In the genomic region with DNA sequence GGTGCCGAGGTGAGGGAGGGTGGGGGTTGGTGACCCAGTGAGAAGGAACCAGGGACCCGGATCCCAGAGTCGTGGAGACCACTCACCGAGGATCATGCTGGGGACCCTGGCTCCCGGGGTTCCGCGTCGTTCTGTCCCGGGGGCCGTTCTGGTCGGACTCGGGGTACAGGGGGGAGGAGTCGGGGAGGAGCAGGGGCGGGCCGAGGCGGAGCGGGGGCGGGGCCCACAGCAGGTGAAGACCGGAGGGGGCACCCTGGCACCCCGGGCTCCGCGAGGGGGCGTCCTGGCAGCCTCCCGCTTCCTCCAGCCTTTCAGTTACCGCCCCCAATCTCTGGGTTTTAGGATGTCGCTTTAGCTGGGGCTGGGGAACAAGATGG, we compare ENCODE assay signal across 8 mouse cellular contexts. TPM values are rescaled to one million over a fixed set of nuclear protein-coding genes. Genes with fewer than 3 reads are reported as not detected.
A peak's percentile ranks its signal among the peaks of the same experiment; 100 is the strongest.
DNase-seq lines count a peak whose midpoint lies in the region; ATAC-seq lines count a peak whose summit lies in the region.

A gene (minus strand): TSS at position 133 of the 377 bp plus-strand sequence.

- H3K4me3 ChIP-seq in forebrain, embryonic 16.5 days (replicated peaks; ENCODE audit: low read length): peak within 1 kb of the TSS; percentile 52
- H3K4me3 ChIP-seq in hindbrain, embryonic 14.5 days (replicated peaks; ENCODE audit: low read length): peak within 1 kb of the TSS; percentile 61
- H3K4me3 ChIP-seq in midbrain, embryonic 11.5 days (ENCODE audit: low read depth, low read length): peak within 1 kb of the TSS; percentile 53

- peak; percentile 44 for DNase-seq in embryo, embryonic 10.5 days (ENCODE audit: low spot score)
- no peak for DNase-seq in embryo, embryonic 10 days (ENCODE audit: low spot score)
- DNase-seq in adrenal gland, adult 18-20 months (ENCODE audit: low spot score in 2 of 2): peak; percentile 53 to 60
- DNase-seq in hindbrain, embryonic 14.5 days (ENCODE audit: low spot score): peak; percentile 32
- DNase-seq in left cerebral cortex, postnatal 10 days (ENCODE audit: extremely low spot score in 1 of 2, low spot score in 2 of 2): peak in 1 of 2 experiments; percentile 85
- no peak for DNase-seq in midbrain, embryonic 11.5 days (ENCODE audit: low spot score, missing footprints)
- peak; percentile 64 to 65 for DNase-seq in spleen, postnatal 36 days (ENCODE audit: low spot score in 2 of 2)

- WGBS in forebrain, embryonic 16.5 days: under 1% methylated on average over 25 of the region's 26 CpGs
- WGBS in hindbrain, embryonic 14.5 days: 2% methylated on average over 15 of the region's 26 CpGs
- under 1% methylated on average over 24 of the region's 26 CpGs for WGBS in midbrain, embryonic 11.5 days

- peak within 1 kb of the TSS; percentile 67 for H3K4me2 ChIP-seq in forebrain, embryonic 16.5 days (ENCODE audit: low read length)
- H3K4me2 ChIP-seq in hindbrain, embryonic 14.5 days (replicated peaks): peak within 1 kb of the TSS; percentile 76
- H3K4me2 ChIP-seq in midbrain, embryonic 11.5 days: peak within 1 kb of the TSS; percentile 74

- peak within 1 kb of the TSS; percentile 50 for H3K9ac ChIP-seq in forebrain, embryonic 16.5 days (replicated peaks; ENCODE audit: low read depth, low read length)
- peak within 1 kb of the TSS; percentile 67 for H3K9ac ChIP-seq in hindbrain, embryonic 14.5 days
- peak within 1 kb of the TSS; percentile 59 for H3K9ac ChIP-seq in midbrain, embryonic 11.5 days (ENCODE audit: low read length)

- H3K27me3 ChIP-seq in forebrain, embryonic 16.5 days (replicated peaks; ENCODE audit: control insufficient read depth, insufficient read depth, low read length): peaks cover 14% of the 10 kb centered on the region
- no peaks in the 10 kb centered on the region for H3K27me3 ChIP-seq in hindbrain, embryonic 14.5 days (ENCODE audit: control insufficient read depth, insufficient read depth, low read length)
- peaks cover 17% of the 10 kb centered on the region; the same call in 1 of the 2 replicates for H3K27me3 ChIP-seq in midbrain, embryonic 11.5 days (ENCODE audit: control insufficient read depth, insufficient read depth, low read length)

- H3K36me3 ChIP-seq in forebrain, embryonic 16.5 days (ENCODE audit: control insufficient read depth, insufficient read depth): no peaks in the 10 kb centered on the region
- no peaks in the 10 kb centered on the region for H3K36me3 ChIP-seq in hindbrain, embryonic 14.5 days (replicated peaks; ENCODE audit: control insufficient read depth, insufficient read depth)
- H3K36me3 ChIP-seq in midbrain, embryonic 11.5 days (ENCODE audit: control insufficient read depth, insufficient read depth, low read length): no peaks in the 10 kb centered on the region; the same call in 1 of the 2 replicates

- intact Hi-C loops in left cerebral cortex, postnatal 10 days (cut with DNase I): no loop called here

- no peaks in the 10 kb centered on the region for H3K9me3 ChIP-seq in forebrain, embryonic 16.5 days (ENCODE audit: control insufficient read depth, low read length)
- no peaks in the 10 kb centered on the region for H3K9me3 ChIP-seq in hindbrain, embryonic 14.5 days (ENCODE audit: control insufficient read depth, low read length)
- no peaks in the 10 kb centered on the region for H3K9me3 ChIP-seq in midbrain, embryonic 11.5 days (ENCODE audit: control insufficient read depth, low read length)

- H3K27ac ChIP-seq in forebrain, embryonic 16.5 days (ENCODE audit: low read length): no peak within 1 kb of the TSS
- 0 out of 2 replicates have a peak within 1 kb of the TSS, but pooled peaks have one; percentile 2 for H3K27ac ChIP-seq in hindbrain, embryonic 14.5 days
- H3K27ac ChIP-seq in midbrain, embryonic 11.5 days (ENCODE audit: low read depth, low read length): no peak within 1 kb of the TSS

- peak; percentile 68 for ATAC-seq in forebrain, embryonic 16.5 days
- peak; percentile 26 for ATAC-seq in hindbrain, embryonic 14.5 days (ENCODE audit: low FRiP score)
- ATAC-seq in midbrain, embryonic 11.5 days (ENCODE audit: low FRiP score): peak; percentile 60

- peaks cover 10% of the 10 kb centered on the region for H3K4me1 ChIP-seq in forebrain, embryonic 16.5 days (replicated peaks; ENCODE audit: control insufficient read depth, insufficient read depth, low read length)
- H3K4me1 ChIP-seq in hindbrain, embryonic 14.5 days (replicated peaks; ENCODE audit: control insufficient read depth, insufficient read depth, low read length): 0 out of 2 replicates have a peak, but pooled peaks cover 3% of the 10 kb centered on the region
- H3K4me1 ChIP-seq in midbrain, embryonic 11.5 days (ENCODE audit: control insufficient read depth, insufficient read depth, low read length): peaks cover 14% of the 10 kb centered on the region

RNA-seq across cellular contexts. Expression of the gene that starts here (rescaled TPM):
- 10 to 100 TPM; 12.4 to 16.9 TPM for total RNA-seq in adrenal gland, adult 18-20 months (2021)
- polyA plus RNA-seq in forebrain, embryonic 16.5 days (2015; fragmentation: Nextera tagmentation; extraction: Ambion mirVana): 12.2 and 13.1 TPM in 2 replicates
- polyA plus RNA-seq in hindbrain, embryonic 14.5 days (2014; fragmentation: Nextera tagmentation; extraction: Ambion mirVana): 25.7 and 25.9 TPM in 2 replicates
- 10 to 100 TPM; 47.5 to 51.2 TPM for total RNA-seq in left cerebral cortex, postnatal 10 days (2021)
- 19.4 and 24.3 TPM in 2 replicates for polyA plus RNA-seq in midbrain, embryonic 11.5 days (2014; fragmentation: Nextera tagmentation; extraction: Ambion mirVana)

Comparison
In these comparisons a context has a peak if more than half of its experiments do, and no peak if none do; other contexts are left out.
1. DNase-seq: peak in embryo, embryonic 10.5 days (single experiment), adrenal gland, adult 18-20 months (2 of 2), hindbrain, embryonic 14.5 days (single experiment) and spleen, postnatal 36 days (2 of 2); none in embryo, embryonic 10 days (single experiment) and midbrain, embryonic 11.5 days (single experiment).
2. Peak in every context shown above with its lines, with median percentiles within 50 percentile points of each other: ATAC-seq, H3K4me2 ChIP-seq, H3K4me3 ChIP-seq and H3K9ac ChIP-seq.